Mouse (Mus musculus): ENCODE data around the gene Usp19. TPM values are rescaled to one million over a fixed set of nuclear protein-coding genes. Genes with fewer than 3 reads are reported as not detected.
A peak's percentile ranks its signal among the peaks of the same experiment; 100 is the strongest.

Gene Usp19
- total RNA-seq, 2 experiments from 2014 or later = 139 to 142 TPM

DNA sequence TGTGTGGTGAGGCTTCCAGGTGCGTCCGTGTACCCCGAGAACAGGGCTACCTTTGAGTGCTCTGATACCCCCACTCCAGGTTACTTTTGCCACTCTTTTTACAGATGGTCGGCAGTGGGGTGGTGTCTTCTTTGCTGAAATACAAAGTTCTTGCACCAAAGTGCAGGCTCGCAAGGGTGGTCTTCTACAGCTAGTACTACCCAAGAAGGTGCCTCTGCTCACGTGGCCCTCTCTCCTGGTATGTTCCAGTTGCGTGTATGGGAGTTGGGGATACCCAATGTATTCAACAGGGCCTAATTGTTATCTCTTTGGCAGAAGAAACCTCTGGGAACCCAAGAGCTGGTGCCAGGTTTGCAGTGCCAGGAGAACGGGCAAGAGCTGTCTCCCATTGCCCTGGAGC is 2.8 kb downstream of the Usp19 start:
- DNase-seq (ENCODE audit: low spot score in 2 of 2) = no peak

DNA sequence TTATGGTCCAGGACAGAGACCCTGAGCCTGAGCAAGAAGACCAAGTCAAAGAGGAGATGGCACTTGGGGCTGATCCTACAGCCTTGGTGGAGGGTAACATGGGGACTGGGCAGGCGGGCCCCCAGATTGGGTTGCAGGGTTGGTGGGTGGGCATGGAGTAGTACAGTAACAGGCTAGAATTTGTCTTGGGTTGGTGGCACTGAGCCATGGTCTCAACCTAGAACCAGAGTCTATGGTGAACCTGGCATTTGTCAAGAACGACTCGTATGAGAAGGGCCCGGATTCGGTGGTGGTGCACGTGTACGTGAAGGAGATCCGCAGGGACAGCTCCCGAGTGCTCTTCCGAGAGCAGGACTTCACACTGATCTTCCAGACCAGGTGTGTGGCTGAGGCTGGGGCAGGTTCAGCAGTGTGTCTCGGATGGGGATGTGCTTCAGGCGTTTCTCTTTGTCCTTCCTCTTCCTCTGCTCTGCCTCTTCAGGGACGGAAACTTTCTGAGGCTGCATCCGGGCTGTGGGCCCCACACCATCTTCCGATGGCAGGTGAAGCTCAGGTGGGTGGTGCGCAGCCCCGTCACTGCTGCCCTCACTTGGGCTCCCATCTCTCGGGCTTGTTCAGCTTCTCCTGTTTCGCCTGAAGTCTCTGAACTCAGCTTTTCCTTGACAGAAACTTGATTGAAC is 3.9 kb downstream of the Usp19 start:
- no peak for DNase-seq (ENCODE audit: low spot score in 2 of 2)

DNA sequence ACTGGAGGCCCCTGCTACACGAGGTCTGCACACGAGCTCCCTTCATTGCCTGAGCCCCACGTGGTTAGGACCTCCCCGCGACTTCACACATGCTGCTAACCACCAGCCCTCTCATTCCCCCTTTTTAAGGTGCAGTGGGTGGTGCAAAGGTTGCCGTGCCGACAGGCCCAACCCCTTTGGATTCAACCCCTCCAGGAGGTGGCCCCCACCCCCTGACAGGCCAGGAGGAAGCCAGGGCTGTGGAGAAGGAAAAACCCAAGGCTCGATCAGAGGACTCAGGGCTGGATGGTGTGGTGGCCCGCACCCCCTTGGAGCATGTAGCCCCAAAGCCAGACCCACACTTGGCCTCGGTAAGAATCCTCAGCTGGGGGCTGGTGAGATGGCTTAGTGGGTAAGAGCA is 4.5 kb downstream of the Usp19 start:
- DNase-seq (ENCODE audit: low spot score in 2 of 2) = no peak

DNA sequence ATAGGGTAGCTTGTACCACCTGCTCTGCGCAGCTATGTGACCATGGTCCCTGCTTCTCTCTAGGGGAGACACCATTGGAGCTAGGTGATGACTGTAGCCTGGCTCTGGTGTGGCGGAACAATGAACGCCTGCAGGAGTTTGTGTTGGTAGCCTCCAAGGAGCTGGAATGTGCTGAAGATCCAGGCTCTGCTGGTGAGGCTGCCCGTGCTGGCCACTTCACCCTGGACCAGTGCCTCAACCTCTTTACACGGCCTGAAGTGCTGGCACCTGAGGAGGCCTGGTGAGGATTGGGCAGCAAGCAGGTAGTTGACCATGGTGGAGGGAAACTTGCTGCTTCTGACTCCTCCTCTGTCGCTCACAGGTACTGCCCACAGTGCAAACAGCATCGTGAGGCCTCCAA is 8.8 kb downstream of the Usp19 start:
- DNase-seq (ENCODE audit: low spot score in 2 of 2) = no peak

DNA sequence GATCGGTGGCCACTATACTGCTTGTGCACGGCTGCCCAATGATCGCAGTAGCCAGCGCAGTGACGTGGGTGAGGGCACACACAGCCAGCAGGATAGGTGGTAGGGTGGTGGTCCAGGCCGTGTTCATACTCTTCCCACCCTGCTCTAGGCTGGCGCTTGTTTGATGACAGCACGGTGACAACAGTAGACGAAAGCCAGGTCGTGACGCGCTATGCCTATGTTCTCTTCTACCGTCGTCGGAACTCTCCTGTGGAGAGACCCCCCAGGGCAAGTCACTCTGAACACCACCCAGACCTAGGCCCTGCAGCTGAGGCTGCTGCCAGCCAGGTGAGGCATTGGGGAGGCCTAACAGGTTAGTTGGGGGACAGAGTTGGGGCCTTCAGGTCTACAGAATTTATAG is 9.5 kb downstream of the Usp19 start:
- no peak for DNase-seq (ENCODE audit: low spot score in 2 of 2)

DNA sequence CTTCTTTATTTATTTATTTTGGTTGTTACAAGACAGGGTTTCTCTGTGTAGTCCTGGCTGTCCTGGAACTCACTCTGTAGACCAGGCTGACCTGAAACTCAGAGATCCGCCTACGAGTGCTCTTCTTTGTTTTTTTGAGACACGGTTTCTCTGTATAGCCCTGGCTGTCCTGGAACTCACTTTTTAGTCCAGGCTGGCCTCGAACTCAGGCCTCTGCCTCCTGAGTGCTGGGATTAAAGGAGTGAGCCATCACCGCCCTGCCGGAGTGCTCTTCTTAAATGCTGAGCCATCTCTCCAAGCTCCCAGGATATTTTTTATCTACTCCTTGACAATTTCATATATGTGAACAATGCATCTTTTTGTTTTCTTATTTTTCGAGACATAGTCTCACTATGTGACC is 16.5 kb downstream of the Usp19 start:
- DNase-seq (ENCODE audit: low spot score in 2 of 2) = no peak

DNA sequence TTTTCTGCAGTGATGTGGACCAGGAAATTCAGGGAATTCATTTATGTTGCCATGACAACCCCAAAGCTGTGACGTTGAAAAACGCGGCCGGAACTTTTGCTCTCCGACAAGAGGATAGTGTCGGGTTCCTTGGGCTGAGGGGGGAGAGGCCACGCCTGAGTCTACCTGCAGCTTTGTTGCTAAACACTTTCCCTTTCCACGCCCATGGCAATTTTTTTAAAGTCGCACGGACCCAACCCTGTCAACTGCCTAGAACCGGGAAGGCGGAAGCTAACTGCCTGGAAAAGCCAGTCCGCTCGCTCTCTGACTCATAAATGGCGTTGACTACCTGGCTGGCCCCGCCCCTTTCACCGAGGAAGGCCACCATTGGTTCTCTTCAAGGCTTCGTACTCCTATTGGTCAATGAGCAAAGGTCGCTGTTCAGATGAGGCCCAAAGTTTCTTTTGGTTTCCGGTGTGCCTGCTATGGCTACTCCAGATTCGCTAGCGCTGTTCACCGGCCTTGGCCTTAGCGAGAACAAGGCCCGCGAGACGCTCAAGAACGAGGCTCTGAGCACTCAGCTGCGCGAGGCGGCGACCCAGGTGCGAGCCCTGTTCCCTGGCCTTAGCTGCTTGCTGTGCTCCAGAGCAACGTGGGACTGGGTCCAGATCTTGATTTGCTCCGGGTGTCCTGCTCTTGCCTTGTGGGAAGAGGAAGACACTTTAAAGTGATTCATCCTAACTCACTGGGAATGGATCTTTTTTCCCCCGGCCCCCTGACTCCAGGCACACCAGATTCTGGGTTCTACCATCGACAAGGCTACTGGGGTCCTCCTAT is 17.4 kb downstream of the Usp19 start, which contains the start of gene Qars:
Gene Qars (plus strand): TSS at position 88 of the 816 bp plus-strand sequence.
- DNase-seq (ENCODE audit: low spot score in 2 of 2) = peak; percentile 90 to 93

DNA sequence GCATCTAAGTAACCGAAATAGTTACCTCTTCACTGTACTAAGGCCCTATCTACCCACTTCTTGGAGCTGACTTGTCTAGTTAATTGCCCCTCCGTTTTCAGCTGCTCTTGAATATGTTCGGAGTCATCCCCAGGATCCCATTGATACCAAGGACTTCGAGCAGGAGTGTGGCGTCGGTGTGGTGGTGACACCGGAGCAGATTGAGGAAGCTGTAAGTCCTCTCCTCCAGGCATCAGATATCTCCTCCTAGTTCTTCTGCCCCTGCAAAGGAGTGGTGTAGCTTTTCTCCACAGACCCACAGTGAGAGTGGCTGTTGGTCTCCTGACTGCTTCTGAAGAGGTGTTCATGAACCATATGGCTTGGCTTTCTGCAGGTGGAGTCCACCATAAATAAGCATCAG is 18.4 kb downstream of the Usp19 start:
- no peak for DNase-seq (ENCODE audit: low spot score in 2 of 2)

DNA sequence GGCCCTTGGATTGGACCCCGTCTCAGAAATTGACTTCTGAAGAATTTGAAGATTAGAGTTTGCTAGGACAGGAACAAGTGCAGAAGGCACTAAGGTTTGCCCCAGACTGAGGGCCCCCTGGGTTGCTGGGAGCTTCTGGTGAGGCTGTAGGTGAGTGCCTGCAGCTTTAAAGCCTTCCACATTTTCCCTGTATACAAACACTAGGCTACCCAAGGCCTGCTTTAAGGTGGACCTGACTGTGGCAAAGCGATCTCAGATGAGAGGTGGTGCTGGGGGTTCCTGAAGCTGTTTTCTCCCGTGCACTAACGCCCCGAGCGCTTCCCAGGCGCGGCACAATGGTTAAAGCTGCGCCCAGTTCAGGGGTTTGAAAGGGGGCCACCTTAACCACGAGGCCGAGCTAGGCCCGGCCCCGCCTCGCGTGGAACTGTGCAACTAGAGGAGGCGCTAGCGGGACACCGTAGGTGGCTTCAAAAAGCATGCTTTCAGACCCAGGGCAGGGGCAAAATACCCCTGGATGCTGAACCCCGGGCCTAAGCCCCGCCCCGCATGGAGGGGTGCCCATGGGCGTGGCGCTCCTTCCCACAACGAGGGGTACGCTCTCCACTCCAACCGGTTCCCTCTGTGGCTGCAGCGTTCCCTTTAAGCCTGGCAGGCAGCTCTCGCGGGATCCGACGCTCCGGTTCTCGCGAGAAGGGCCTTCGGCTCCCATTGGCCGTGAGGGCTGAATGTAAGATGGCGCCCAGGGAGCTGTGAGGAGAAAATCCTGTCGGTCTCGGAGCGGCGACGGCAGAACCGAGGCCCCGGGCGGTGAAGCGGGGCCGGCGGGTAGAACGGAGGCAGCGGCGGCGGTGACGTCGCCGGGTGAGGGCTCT is 26.2 kb downstream of the Usp19 start, which contains the start of gene Qrich1:
Gene Qrich1 (plus strand): TSS at position 427 of the 872 bp plus-strand sequence.
- peak; percentile 92 to 96 for DNase-seq (ENCODE audit: low spot score in 2 of 2)

DNA sequence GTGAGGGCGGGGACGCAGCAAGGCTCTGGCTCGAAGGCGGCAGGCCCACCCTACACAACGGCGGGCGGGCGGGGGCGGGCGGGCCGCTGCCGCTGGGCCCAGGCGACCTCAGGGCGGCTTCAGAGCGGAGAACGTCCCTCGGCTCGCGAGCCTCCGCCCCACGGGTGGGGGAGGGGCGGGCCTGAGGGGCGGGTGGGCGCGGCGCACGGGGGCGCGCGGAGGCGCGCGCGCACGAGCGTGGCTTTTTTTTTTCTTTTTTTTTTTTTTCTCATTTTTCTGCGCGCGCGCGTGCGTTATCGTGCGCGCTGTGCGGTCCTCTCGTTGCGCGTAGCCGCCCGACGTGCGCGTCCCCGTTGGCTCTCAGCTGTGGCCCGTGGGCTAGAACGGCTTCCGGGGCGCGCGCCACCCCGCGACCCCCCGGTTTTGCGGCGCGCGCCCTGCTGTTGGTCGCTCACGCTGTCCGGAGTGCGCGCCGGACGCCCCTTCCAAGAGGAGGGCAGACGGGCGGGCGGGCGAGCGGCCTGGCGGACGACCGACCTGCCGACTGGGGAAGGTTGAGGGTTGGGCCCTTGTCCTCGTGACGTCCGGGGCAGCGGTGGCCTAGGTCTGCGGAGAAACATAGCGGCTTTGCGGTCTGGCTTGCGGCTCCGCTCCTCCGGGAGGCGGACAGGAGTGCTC is 27.0 kb downstream of the Usp19 start:
- DNase-seq (ENCODE audit: low spot score in 2 of 2) = peak; percentile 73 to 89

DNA sequence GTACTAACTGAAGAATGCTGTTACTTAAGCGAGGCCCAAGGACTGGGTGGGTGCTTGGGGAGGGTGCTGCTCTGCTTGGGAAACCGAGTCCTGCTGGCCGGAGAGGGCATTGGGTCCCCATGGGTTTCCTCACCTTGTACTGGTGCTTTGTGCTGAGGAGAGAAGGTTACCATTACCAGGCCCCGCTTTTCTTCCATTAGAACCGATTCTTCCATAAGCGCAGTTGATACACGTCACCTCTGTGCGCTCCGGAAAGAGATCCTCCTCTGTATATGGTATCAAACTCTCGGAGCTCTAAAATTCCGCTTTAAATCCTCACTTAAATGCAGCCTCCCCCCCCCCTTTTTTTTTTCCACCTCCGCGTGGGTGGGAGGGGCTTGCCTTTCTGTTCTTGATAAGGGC is 27.5 kb downstream of the Usp19 start:
- DNase-seq (ENCODE audit: low spot score in 2 of 2) = peak; percentile 31 to 34

DNA sequence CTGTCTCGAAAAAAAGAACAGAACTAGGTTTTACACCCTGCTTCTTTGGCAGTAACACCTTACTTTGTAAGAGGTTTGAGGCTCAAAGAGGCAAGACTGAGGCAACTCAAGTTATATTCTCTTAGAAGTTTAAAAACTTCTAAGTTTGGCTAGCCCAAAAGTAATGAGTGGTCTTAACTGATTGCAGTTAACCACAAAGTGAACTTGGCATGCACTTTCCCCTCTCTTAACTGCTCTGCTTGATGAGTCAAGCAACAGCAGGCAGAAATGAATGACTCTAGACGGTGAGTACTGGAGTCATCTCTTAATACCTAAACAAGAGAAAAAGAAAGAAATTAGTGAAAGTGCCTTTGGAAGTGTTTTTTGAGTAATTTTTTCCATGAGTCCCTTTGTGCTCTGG is 31.2 kb downstream of the Usp19 start:
- DNase-seq (ENCODE audit: low spot score in 2 of 2) = no peak

DNA sequence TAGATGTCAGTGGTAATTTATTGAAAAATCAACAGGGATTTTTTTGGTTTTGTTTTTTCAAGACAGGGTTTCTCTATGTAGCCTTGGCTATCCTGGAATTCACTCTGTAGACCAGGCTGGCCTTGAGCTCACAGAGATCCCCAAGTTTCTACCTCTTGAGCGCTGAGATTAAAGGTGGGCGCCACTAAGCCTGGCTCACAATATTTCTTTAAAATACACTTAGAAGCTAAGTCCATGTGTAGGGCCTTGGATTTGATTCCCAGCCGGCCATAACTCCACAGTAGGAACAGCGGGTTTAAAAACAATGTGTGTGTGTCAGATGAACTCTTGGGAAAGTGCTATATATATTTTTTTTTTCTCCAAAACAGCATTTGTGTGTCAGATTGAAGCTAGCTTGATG is 32.9 kb downstream of the Usp19 start:
- DNase-seq (ENCODE audit: low spot score in 2 of 2) = no peak

DNA sequence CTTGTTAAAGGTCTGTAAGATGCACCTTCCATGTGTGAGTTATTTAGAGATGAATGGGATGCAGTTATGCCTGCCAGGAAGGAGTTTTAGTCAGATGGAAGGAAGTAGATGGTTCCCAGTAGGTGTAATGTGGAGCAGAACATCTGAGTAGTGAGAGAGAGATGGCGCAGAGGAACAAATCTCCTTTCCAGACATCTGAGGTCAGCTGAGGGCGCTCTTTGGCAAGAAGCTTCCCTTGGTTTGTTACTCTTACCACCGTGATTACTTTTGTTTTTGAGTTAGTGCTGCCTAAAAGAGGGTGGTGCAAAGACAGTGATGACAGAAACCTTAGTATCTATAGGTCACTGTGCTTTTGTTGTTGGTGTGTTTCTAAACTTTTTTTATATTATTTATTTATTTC is 35.0 kb downstream of the Usp19 start:
- DNase-seq (ENCODE audit: low spot score in 2 of 2) = no peak

DNA sequence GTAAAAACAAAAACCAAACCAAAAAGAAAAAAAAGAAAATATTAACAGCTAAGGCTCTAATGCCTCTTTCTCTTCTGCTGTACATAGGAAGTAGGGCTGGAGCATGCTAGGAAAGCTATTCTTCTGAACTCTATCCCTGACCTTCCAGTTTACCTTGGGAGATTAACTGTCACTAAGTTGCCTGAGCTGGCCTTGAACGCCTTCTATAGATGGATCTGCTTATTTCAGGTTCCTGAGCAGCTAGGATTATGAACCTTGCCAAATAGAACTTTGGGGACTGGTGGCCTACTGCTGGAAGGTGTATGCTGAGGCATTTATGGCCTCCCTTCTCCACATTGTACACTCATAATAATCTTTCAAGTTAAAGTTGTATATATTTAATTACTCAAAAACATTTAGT is 40.6 kb downstream of the Usp19 start:
- no peak for DNase-seq (ENCODE audit: low spot score in 2 of 2)

DNA sequence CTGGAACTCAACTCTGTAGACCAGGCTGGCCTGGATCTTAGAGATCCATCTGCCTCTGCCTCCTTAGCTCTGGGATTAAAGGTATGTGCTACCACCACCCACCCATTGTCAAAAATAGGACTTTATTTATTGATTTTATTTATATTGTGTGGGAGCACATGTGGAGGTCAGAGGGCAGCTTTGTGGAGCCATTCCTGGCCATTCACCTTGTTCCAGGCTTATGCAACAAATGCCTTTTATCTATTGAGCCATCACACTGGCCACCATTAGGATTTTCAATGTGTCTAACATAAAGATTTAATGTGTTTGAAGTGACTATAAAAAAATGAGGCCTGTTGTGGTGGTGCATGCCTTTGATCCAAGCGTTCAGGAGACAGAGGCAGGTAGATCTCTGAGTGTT is 41.1 kb downstream of the Usp19 start:
- no peak for DNase-seq (ENCODE audit: low spot score in 2 of 2)

DNA sequence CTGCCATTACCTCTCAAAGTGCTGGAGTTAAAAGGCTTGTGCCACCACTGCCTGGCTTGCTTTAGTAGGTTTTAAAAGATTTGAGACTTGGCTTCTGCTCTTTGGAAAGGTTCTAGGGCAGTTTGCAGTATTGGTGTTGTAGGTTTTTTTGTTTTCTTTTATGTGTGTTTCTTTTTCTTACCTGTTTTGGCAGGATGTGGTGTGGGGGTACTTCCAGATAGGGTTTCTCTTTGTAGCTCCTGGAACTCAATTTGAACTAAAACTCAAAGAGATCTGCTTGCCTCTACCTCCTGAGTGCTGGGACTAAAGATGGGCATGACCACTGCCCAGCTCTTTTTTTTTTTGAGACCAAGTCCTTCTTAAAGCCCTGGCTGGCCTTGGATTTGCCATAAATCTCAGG is 50.4 kb downstream of the Usp19 start:
- DNase-seq (ENCODE audit: low spot score in 2 of 2) = no peak

DNA sequence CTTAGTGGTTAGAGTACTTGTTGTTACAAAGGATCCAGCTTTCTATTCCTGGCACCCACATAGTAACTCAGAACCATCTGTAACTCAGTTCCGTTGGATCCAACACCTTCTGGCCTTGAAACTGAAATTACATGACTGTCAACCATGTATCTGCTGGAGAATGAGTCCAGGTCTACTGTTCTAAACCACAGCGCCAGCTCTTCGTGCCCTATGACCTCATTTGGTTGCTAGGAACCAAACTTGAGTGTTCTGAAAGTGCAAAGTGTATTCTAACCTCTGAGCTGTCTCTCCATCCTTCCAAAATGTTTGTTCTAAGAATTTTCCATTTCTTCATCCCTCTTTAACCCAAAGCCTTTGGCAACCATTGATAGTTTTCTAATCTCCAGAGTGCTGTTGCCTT is 55.6 kb downstream of the Usp19 start:
- no peak for DNase-seq (ENCODE audit: low spot score in 2 of 2)

DNA sequence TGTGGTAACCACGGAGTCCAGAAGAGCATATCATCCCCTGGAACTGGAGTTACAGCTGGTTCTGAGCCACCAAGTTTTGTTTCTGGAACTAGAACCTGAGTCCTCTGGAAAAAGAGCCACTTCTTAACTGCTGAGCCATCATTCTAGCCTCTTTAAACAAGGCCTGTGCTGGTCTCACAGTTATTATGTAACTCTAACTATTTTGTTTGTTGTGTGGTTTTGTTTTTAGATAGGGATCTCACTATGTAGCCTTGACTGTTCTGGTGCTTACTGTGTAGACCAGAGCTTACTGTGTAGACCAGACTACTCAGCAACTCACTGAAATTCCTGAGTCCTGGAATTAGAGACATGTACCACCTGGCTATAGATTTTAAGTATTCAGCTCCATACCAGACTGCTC is 56.5 kb downstream of the Usp19 start:
- no peak for DNase-seq (ENCODE audit: low spot score in 2 of 2)

Data from left cerebral cortex, adult 18-20 months (tissue).